Mouse (Mus musculus) skeletal muscle tissue, adult 2 months (tissue): Measurements from ENCODE around the gene Sf1.

Source experiments
- DNase-seq: peaks from one replicate; pipeline ENCODE4 v3.0.0-alpha.2; 2012; ENCODE audit warnings: low read depth, low spot score

Gene Sf1

DNA sequence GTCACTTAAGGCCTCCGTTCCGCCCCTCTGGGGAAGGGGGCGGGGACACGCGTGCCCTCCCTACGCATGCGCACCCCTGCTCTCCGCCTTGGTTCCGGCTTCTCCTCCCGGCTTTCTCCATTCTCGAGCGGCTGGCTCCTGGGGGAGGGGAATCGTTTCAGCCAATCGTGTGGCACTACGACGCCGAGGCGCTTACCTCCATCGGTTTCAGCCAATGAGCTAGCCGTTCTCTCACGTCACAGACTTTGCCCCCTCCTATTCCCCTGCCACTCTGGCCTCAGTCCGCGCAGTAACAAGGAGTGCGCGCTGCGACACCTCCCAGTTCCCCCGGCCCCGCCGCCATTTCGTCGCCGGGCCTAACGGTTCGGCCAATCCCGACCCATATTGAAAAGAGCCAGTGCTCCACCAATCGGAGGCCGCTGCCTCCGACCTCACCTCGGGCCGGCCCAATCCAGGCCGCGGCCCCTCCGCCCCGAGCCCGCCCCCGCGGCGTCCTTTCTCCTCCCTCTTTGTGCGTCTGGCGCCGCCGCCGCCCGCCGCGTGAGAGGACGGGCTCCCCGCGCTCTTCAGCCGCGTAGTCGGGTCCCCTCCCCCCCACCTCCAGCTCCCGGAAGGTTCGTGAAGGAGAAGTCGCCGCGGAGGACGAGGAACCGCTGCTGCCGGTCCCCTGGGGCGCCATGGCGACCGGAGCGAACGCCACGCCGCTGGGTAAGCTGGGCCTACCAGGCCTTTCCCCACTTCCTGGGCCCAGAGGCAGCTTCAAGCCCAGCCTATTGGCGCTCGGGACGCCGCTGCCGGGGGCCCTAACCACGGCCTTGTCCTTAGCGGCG is at the start of gene Sf1:
Sf1 (plus strand) TSS at position 280 of the 830 bp plus-strand sequence.
- DNase-seq, result peak; percentile 100

DNA sequence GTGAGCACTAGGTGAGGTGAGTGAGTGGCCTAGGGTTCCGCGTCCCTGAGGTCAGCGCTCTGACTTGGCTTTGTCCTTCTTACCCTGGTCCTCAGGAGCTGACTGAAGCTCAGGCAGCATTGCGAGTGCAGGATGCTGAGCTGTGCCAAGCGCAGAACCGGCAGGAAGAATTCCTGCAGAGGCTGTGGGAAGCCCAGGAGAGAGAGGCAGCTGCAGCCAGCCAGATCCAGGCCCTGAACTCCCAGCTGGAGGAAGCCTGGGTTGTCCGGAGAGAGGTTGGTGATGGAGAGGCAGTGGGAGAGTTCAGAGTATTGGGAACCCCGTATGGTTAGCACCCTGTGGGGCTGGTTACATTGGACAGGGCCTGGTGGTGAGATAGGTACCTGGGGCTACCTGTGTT is 49.7 kb upstream of the Sf1 start:
- no peak for DNase-seq

DNA sequence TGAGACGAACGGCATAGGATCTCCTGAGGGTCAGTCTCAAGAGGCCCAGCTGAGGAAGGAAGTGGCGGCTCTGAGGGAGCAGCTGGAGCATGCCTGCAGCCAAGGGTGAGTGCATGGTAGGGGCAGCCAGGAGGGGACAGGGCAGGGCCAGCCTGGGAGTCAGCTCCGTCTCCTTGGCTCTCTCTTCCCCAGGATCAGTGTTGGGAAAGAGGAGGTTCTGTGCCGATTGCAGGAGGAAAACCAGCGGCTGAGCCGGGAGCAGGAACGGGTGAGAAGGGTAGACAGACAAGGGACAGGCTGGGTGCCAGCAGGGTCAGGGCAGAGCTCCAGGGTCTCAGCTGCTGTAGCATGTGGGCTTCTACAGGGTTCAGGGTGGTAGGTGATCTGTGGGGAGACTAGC is 49.0 kb upstream of the Sf1 start:
- DNase-seq, result no peak

- no peak for DNase-seq
Measured at GRCm38 (mm10) chr19:6315573-6315972, 47.9 kb upstream of the Sf1 start.

- DNase-seq, result no peak
Measured at GRCm38 (mm10) chr19:6318145-6318544, 45.3 kb upstream of the Sf1 start.

DNA sequence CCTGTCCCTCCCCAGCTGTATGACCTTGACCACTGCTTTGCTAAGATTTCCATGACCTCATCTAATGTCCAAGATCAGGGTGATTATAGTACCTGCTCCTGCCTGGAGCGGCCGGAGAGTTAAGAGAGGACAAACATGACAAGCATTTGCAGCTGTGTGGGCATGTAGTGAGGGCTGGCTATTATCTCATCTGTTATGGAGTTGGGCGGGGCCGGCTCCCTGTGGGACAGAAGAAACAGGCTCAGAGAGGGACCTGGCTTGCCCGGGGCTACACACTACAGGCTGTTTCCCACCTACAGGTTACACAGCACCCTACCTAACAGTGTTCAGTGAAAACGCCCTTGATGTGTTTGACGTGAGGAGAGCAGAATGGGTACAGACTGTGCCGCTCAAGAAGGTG is 42.1 kb upstream of the Sf1 start:
- no peak for DNase-seq

- no peak for DNase-seq
Measured at GRCm38 (mm10) chr19:6321786-6322621, 41.5 kb upstream of the Sf1 start.

- DNase-seq, result no peak
Measured at GRCm38 (mm10) chr19:6324751-6325150, 38.7 kb upstream of the Sf1 start.

- DNase-seq, result no peak
Measured at GRCm38 (mm10) chr19:6331178-6331577, 32.3 kb upstream of the Sf1 start.

GRCm38 (mm10) chr19:6331719-6332516 is 31.6 kb upstream of the Sf1 start:
- peak; percentile 65 for DNase-seq

DNA sequence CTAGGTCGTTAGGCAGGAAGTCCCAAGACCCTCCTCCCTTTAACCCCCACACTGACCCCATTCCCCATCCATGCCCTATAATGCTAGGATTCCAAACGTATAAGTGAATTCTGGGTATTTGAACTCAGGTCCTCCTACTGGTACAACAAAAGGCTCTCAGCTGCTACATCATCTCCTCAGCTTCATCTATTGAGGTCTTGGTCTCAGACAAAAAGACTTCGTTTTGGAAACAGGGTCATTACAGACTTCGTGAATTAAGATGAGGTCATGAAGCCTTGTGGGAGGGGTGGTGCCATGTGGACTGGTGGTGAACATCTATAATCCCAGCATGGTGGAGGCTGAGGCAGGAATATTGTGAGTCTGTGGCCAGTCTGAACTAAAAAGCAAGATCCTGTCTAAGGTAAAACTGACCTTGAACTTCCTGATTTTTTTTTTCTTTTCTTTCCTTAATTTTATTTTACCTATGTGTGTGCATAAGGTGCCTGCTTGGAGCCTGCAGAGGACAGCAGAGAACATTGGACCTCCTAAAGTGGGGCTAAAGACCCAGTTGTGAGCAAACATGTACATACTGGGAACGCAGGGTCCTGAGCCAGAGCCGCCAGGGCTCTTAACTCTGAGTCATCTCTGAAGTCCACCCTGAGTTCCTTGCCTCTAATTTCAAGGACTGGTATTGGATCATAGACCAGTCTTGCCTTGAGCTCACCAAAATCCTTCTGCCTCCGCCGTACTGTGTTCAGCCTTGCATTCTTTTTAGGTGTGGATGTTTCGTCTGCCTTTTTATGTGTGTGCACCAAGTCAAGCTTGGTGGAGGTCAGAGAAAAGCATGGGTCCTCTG is 29.5 kb upstream of the Sf1 start:
- DNase-seq, result no peak

DNA sequence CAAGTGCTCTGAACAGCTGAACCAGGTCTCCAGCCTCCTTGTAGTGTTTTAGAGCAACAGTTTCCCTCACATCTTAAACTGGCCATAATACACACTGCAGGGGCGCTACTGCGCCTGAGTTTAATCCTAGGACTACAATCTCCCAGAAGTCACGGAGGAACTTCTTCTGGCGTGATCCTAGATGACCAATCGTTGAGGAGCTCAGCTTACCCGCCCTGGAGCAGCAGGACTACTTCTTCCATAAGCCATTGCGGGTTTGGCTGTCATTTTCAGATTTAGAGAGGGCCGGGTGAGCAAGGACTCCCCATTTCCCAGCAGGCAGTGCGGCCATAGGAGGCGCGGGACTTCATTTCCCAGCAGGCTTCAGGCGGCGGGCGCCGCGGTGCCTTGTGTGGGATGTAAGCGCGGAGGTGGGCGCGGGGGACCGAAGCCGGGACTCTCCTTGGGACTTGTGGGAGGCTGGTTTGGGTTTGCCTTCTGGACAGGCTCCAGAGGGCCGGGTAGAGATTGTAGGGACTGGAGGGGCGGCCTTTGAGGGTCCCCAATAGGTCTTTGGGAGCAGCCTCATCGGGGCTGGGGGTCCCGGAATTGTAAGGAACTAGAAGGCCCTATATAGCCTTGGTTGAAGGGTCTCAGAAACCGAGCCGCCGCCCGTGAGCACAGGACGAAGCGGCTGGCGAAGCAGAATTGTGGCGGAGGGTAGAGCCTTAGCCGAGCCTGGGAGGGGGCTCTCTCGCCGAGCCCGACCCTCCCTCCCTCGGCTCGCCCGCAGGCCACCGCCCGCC is 28.6 kb upstream of the Sf1 start, which contains the start of gene Men1:
Men1 (plus strand) TSS at position 307 of the 785 bp plus-strand sequence.
- DNase-seq, result peak; percentile 97

- no peak for DNase-seq
Measured at GRCm38 (mm10) chr19:6335458-6335827, 28.0 kb upstream of the Sf1 start.

- DNase-seq, result no peak
Measured at GRCm38 (mm10) chr19:6336920-6337319, 26.6 kb upstream of the Sf1 start.

DNA sequence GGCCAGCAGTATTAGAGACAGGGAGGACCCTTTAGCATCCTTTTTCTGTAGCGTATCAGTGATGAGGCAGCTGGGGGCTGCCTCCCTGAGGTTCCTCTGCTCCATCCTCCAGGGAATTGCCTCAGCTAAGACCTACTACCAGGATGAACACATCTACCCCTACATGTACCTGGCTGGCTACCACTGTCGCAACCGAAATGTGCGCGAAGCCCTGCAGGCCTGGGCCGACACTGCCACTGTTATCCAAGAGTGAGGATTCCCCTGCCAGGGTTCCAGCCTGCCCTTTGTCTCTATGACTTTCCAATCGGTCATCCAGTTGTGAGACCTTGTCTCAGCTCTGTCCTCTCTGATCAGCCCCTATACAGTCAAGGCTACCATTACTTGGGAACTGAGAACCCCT is 25.3 kb upstream of the Sf1 start:
- DNase-seq, result no peak

- DNase-seq, result no peak
Measured at GRCm38 (mm10) chr19:6338716-6339115, 24.8 kb upstream of the Sf1 start.

GRCm38 (mm10) chr19:6339191-6339590 is 24.3 kb upstream of the Sf1 start:
- no peak for DNase-seq

DNA sequence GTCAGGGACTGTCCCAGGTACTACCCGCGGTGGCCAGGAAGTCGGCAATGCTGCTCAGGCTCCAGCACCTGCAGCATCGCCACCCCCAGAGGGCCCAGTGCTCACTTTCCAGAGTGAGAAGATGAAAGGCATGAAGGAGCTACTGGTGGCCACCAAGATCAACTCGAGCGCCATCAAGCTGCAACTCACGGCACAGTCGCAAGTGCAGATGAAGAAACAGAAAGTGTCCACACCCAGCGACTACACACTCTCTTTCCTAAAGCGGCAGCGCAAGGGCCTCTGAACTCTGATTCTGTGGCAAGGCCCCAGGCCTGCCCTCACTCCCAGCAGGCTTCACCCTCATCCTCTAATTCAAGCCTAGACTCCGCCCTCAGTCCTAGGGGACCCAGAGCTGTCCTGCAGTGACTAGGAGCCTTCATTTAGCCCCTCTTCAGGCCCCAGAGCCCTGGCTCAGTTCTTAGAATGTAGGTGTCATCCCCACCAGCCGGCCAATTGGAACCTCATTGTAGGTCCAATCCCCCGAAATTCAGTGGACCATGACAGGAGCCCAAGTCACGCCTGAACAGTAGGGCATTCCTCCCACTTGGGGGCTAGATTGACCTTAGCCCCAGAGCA is 23.5 kb upstream of the Sf1 start:
- DNase-seq, result no peak

- DNase-seq, result peak; percentile 67
Measured at GRCm38 (mm10) chr19:6340524-6341452, 22.7 kb upstream of the Sf1 start, which contains the start of gene Map4k2. Gene Map4k2, plus strand, starts transcription at chr19:6341135.
